Mouse (Mus musculus) lung, postnatal 4 days (tissue): Measurements from ENCODE around the gene Akap2.
A peak's percentile ranks its signal among the peaks of the same experiment; 100 is the strongest.
"Not testable (repeated sequence)": the region's sequence is repeated elsewhere in the genome, so short reads cannot be mapped to it uniquely, and the experiment has no call there.

Experiments
- DNase-seq, 2 experiments: peaks; one replicate each; pipeline ENCODE4 v3.0.0; 2021

Akap2 gene

DNA sequence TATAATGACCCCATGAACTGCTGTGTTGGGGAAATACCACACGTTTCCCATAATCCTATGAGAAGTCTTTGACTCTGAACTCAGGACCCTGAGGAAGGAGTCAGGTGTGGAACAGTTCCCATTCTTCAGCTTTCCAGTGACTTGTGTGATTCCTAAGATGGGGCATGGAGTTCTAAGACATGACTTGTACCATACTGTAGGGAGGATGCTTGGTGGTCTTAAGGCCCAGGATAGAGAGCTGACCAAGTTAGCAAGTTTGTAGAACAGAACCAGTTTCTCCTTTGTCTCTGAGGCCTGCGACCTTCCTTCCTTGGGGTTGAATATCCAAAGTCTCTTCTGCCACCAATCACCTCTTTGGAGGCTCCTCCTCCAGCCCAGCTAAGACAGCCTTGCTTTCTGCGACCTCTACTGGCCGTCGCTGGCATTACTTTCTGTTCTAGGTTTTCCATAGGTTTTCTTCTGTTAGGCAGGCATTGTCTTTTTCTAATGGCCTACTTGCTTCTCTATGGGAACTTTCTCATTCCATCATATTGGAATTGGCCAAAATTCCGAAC lies 162.4 kb downstream of the Akap2 start:
- peak; percentile 63 to 88 for DNase-seq

DNA sequence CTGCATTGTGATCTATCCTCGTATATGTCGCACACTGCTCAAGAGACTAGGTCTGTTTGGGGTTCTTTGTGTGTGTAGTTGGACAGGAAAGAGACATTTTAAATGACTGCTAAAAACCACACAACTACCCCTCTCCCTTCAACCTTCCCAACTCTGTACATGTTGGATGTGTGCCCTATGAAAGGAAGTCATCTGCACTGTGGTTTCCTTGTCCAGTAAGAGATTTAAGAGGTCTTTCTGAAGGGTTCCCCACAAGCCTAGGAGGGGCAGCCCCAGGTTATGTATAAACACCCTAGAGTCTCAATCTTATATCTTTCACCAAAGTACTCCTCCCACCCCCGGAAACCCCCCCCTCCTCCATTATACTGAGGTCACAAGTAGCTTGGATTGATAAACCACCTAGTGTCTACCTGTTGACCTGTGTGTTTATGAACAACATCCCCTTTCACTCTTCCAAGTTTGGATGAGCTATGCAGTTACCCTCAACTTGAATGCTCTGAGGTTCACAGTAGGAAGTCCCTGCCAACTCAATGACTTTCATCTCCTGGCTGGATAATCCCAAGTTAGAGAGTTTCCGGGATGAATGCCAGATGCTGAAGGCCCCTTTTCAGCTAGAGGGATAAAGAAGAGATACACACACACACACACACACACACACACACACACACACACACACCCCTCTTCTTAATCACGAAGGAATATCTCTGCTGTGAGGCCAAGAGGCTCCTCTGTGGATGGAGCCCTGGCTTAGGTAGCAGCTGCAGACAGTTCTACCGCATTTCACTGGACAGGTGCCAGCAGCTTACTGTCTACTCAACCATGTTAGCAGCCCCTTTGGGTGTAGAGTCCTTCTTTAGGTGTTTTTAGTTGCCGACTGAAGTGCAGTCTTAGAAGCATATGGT lies 166.3 kb downstream of the Akap2 start:
- DNase-seq, result no peak

DNA sequence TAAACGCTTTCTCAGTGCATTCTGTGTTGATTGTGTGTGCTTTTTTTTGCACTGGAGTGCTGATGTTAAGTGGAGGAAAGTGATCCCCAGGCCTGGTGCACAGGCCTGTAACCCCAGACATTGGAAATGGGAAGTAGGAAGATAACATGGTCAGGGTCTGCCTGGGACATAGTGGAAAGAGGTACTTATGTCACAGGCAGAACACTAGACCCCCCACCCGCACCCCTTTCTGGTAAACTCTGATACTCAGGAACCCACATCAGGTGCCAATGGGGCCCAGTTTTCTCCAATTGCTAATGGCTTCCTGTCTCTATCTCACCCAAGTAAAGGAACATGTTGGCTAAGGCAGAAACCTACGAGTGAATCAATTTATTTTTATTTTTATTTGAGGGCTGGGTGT lies 167.1 kb downstream of the Akap2 start:
- DNase-seq, result no peak

DNA sequence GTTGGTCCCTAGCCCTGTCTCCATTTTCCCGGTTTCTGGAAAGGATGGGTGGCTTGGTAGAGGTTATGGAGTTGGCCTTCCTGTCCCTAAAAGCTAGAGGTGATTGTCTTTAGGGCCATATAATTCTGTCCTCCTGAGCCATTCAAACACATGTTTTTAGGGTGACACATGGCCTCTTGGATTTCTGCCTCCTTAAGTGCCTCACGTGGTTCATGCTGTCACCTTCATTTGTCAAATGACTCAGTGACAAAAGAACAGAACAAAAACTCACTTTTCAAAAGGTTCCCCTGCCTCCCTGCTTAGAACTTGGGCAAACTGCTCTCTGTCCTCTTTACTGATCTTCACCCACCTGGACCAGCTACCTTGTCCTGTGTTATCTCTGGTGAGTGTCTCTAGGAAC lies 167.7 kb downstream of the Akap2 start:
- DNase-seq, result no peak

DNA sequence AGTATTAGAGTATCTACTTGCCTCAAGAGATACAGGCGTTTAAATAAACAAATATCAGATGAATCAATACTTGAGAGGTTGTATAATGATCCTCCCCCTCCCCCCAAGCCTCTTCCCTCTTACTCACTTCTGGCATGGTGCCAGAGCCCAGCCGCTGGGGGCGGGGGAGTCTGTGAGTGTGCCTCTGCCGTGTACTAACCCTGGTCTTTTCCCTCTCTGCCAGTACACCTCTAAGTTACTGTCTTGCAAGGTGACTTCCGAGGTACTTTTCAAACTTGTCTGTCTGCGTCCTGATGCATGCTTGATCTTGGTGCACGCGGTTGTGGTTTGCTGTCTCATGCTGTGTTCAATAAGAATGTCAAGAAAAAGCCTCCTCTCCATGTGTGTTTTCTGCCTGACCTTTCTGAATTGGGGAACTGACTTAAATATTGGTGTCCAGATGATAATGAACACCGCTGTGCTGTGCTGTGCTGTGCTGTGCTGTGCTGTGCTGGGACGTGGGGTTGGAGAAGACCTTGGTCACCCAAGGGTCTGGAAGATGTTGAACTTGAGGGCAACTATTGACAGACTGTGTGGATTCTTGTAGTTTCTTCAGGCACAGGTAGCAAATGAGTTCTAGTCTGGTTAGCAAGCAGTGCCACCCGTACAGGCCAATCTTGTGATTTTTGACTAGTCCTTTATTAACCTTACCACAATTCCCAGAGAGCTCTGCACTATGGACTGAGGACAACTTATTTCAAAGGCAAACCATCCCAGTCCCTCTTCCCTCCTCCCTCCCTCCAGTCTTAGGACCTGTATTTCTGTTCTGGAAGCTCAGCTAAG lies 168.8 kb downstream of the Akap2 start:
- DNase-seq, result peak; percentile 53 to 65

DNA sequence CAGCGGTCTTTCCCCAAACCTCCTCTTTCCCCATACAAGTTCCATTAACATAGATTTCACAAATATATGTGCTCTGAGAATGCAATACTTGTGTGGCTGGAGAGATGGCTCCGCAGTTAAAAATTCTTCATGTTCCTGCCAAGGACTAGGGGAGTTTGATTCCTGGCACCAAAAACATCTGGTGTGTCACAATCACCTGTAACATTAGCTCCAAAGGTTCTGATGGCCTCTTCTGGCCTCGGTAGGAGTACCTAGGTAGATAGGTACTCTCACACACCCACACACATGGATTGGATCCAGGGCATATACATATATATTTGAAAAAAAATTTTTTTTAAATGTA lies 169.4 kb downstream of the Akap2 start:
- DNase-seq, result no peak

DNA sequence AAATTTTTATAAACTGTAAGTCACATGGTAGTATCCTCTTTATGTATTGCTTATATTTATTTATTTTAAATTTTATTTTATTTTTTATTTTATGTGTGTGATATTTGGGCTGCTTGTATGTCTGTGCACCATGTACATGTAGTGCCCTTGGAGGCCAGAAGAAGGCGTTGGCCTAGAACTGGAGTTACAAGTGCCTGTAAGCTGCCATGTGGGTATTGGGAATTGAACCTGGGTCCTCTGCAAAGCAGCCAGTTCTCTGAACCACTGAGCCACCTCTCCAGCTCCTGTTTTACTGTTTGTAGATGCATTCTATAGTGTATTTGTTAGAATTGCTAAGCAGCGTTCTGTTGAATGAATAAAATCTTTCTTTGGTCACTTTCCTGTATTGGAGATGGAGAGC lies 170.8 kb downstream of the Akap2 start:
- DNase-seq, result no peak

DNA sequence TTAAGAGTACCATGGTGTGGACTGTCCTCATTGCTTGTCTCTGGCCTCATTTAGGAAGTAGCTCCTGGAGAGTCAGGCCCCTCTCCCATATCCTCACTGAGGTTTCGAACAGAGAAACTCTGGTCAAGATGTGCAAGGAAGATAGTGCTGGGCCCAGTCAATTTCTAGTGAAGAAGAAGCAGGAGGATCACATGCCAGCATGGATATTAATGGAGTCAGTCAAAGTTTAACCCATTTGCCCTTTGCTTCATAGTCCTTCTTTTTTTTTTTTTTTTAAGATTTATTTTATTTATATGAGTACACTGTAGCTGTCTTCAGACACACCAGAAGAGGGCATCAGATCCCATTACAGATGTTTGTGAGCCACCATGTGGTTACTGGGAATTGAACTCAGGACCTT lies 171.5 kb downstream of the Akap2 start:
- DNase-seq, result not testable (repeated sequence)

DNA sequence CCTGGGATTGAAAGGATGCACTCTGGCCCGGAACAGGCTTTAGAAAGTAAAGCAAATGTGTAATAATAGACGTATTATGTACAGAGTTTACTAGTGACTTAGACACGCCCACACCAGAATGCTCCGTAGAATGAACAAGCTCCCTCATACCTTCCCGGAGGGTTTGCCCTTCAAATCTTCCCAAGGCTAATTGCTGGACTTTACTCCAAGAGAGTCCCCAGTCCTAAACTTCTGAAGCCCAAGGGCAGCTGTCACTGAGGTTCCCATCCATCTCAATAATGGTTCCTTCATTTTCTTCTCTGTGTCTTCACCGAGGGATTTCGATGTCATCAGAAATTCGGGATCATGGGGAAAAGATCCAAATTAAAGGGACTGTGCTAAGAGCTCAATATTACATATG lies 172.3 kb downstream of the Akap2 start:
- no peak for DNase-seq

DNA sequence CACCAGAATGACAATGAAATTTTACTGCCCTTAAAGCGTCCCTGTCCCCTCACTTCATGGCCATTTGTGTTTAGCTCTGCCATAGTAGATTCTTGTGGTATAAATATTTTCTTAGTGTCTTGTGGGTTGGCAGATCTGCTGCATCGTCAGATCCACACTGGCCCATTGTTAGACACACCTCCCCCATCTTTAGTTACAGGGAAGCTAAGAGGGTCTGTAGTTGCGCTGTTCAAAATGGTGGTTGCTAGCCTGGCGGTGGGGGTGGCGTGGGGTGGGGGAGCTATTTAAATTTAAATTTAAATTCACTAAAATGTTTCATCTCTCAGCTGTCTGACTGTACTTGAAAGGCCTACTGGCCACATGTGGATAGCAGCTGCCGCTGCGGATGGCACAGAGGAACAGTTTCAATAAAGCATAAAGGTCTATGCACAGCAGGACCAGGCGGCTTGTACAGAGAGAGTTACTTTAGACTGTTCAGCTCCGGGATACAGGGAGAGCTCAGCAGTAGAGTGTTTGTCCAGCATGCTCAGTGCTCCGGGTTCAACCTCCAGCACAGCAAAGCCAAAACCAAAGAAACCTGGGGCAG lies 174.6 kb downstream of the Akap2 start:
- DNase-seq, result no peak

DNA sequence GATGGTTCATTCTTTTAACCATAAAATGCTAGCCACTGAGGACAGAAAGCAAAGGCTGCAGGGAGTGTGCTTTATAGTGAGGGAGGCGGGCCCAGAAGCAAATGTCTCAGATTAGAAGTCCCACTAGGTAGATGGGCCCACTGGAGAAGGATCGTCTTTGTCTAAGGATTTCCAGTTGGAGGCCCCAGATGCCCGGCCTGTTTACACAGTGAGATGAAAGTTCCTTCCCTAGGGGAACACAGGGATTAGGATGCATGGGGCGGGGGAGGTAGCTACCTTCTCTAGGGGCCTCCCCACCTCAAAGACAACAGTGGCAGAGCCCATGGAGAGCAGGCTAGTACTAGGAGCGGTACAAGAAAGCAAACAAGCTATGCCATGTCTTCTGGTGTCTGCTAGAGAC lies 177.7 kb downstream of the Akap2 start:
- DNase-seq, result no peak

DNA sequence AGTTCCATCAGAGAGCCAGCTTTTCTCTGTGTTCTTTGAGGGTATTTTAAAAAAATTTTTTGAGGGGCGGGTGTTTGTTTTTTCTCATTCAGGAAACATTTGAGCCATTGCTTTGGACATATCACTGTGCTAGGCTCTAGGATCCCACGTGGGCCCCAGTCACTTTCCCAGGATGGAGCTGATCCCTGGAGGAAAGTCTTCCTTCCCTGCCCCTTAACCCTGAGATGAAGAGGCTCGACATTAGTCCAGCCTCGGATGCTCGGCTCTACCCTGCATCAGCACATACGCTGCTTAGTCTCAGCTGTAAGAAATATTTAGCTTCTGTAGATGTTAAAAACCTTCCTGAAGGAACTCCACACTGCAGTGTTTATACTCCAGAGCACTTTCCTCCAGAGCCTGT lies 178.4 kb downstream of the Akap2 start:
- no peak for DNase-seq

DNA sequence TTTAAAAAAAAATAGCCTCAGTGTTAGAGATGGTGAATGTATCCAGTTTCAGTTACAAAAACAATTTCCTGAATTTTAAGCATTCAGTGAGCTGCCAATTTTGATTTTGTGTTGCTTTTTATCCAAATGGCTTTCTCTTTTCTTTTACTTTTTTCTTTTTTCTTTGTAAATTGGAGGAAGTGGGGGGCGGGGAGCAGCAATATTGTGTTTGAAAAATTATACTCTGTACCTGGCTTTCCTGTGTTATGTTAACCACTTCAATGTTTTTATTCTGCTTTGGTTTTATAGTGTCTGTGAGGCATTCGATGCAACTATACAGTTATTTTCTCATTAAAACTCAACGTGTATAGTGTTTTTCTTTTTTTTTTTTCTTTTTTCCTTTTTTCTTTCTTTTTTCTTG lies 179.2 kb downstream of the Akap2 start:
- DNase-seq, result no peak

DNA sequence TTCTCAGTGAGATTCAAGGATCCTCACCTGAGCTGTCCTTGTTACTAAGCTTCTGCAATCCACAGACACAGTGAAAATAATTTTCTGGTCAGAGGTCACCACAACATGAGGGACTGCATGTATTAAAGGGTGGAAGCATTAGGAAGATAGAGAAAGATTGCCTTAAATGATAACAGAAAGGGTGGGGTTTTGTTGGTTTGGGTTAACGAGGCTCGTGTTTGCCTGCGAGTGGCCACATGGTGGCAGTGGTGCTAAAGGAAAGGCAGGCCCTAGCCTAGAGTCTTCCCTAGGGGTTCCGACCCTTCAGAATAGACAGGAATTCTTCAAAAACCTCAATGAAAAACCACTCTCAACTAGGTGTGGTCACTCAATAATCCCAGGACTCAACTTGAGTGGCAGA lies 183.8 kb downstream of the Akap2 start:
- DNase-seq, result peak; percentile 55 to 64

DNA sequence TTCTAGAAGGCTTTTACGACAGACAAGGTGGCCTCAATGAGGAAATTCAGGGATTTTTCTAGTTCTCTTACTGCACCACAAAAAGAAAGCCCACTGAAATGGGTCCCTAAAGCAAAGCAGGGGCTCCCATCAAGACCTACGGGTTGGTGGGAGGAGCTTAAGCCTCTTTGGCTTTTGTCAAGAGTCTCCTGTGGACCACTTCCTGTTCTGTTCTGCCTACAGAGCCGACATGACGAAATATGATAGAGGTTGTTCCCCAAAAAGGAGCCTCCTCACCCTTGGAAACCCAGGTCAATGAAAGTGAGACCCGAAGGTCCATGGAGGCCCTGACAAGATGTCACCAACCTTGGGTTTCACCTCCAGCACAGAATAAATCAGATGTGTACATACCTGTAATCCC lies 185.2 kb downstream of the Akap2 start:
- DNase-seq, result no peak

DNA sequence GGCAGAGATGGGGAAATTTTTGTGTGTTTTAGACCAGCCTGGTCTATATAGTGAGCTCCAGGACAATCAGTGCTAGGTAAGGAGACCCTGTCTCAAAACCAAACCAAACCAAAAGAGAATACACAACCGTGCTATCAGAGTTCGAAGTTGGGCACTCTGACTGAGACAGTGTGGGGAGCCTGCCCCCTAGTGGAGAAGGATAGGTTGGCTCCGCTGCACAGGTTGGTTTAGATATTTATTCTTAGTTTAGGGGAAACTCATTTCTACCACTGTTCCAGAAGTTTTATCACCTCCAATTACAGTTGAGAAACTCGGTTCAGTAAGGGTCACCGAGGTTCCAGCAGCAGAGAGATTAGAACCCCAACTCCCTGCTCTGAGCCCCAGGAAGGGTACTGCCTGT lies 186.8 kb downstream of the Akap2 start:
- peak; percentile 39 to 73 for DNase-seq

DNA sequence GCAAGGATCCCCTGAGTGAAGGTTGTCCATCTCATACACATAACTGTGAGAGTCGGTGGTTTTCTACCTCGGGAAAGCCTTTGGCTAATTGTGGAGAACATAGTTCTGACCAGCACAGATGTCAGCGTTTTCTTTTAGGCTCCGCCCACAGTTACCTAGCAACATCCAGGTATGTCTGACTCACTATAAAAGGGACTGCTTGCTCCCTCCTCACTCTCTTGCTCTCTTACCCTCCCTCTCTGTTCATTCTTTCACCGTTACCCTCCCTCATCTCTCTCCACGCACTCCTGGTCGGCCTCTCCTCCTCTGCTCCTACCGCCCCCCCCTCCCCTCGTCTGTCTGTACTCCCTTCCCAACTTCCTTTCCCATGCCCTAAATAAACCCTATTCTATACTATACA lies 187.2 kb downstream of the Akap2 start:
- DNase-seq, result no peak

DNA sequence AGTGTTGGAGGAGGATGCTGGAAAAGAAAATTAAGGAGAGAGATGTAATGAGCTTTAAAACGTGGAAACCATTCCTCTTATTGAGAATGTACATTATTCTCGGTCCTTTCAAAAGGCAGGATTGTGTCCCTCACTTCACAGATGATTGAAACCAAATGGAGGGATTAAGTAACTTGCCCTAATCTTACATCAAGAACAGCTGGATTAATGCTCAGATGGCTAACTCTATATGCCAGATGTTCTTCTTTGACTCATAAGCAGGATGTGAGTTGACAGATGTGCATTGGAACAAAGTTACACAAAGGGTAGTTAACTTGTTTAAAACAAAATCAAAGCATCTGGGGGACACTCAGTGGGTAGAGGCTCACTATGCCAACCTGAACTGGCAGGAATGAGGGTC lies 189.3 kb downstream of the Akap2 start:
- DNase-seq, result no peak

DNA sequence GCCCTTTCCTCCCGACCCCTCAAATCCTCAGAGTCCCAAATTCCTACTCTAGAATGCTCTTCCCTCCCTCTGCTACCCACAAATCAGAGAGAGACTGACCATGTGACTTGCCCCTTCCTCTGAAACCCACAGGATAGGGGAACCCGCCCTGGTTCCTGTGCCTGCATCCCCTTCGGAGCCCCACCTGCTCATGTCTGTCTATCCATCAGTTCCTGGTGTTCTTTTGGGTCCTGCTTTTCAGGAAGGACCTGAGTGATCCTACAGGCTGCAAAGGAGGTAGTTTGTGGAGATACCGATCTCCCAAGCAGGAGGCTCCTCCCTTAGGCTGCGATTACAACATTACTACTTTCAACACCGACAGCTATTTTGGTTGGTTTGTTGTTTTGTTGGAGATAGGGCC lies 191.4 kb downstream of the Akap2 start:
- no peak for DNase-seq

DNA sequence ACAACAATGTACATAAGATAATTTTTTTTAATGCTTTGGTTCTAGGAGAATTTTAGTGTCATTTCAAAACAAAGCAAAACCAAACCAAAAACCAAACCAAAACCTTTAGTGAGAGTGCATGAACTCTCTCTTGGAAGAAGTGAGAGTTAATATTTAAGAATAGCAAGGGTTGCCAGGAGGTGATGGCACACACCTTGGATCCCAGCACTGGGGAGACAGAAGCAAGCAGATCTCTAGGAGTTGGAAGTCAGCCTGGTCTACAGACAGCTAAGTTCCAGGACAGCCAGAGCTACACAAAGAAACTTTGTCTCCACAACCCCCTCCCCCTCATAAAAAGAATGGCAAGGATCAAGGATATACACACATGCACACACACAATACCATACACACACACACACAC lies 195.6 kb downstream of the Akap2 start:
- no peak for DNase-seq

DNA sequence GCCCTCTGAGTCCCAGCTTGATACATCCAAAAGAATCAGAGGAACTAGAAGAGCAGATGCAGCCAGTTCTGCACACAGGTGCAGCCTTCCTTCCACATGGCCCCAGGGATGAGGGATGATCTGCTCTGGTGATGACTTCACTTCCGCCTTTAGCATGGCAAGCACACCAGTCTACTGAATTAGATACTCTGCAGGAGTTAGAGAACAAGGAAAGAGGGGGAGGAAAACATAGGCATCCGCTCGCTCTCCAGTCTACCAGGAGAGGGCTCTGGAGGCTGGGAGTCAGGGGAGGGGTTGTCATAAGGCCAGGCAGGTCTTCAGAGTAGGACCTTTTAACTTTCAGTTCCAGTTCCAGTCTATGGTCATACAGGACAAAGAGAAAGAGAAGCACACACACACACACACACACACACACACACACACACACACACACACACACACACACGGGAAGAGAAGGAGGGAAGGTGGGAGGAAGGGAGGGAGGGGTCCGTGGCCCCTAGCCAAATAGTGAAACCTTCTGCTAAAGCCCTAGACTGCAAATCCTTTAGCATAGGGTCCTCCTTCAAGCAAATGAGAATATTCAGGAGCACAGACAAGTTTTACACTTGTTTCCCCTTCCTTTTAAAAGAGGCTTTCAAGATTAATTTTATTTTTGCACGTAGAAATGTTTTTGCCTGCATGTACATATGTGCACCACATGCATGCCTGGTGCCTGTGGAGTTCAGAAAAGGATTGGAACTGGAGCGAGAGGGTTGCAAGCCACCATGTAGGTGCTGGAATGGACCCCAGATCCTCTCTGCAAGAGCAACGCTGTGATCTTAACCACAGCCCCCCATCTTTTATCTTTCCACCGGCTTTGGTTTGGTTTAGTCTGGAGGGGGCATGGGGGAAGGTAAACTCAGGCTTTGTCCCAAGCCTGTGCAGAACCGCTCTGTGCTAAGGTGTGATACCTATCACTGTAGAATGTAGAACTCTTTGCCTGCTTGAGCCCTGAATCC lies 197.0 kb downstream of the Akap2 start:
- no peak for DNase-seq
